Mouse (Mus musculus): Measurements from ENCODE around the gene Ric1. TPM values are rescaled to one million over a fixed set of nuclear protein-coding genes. Genes with fewer than 3 reads are reported as not detected.

Ric1 gene
- polyA plus RNA-seq, 2 experiments: 22.7 to 31.4 TPM

DNA sequence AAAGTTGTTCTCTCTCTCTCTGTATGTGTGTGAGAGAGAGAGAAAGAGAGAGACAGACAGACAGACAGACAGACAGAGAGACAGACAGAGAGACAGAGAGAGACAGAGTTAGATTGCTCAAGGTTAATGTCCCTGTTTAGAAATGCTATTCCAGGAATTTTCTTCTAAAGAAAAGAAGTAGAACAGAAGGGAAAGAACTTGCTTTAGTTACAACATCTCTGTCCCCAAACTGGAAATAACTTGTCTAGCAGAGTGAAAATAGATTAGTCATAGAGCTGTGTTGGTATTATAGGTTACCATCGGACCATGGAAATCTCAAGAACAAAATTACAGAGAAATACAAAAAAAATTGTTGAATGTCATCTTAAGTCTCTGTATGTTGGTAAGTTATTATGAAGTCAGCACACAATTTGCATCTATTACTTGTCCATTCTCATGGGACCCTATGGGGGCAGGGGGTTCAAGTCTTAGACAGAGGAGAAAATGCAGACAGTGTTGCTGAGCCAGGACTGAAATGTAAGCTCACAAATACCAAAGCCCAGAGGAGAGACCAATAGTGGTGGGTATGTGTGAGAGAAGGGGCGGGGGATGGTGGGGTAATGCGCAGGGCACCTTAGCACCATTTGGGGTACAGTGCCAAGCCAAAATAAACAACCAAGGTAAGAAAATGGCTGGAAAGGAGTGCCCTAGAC, 36.7 kb upstream of the Ric1 start:
- H3K4me3 ChIP-seq (replicated peaks; ENCODE audit: low read length): no peak overlapping the region
- H3K4me1 ChIP-seq (ENCODE audit: control insufficient read depth, insufficient read depth, low read length): no peaks in the 10 kb centered on the region
- H3K9ac ChIP-seq (ENCODE audit: low read depth, low read length, severe bottlenecking): no peak overlapping the region
- H3K27me3 ChIP-seq (ENCODE audit: control insufficient read depth, insufficient read depth, low read length): no peaks in the 10 kb centered on the region
- 89% methylated on average over 3 of the region's 3 CpGs for WGBS
- TF ChIP-seq POLR2A (IDR thresholded peaks at IDR 0.05; ENCODE audit: borderline replicate concordance, extremely low read depth, insufficient read depth, insufficient read length): no peak
- no peaks in the 10 kb centered on the region for H3K36me3 ChIP-seq (ENCODE audit: control insufficient read depth, insufficient read depth, low read length)
- ATAC-seq (ENCODE audit: low FRiP score, low read depth) (no peak), DNase-seq (ENCODE audit: low spot score) (no peak)
- no peaks in the 10 kb centered on the region for H3K9me3 ChIP-seq (ENCODE audit: control insufficient read depth, low read length)
- H3K4me2 ChIP-seq (replicated peaks; ENCODE audit: low read depth, low read length, severe bottlenecking): no peak overlapping the region
- no peak overlapping the region for H3K27ac ChIP-seq (replicated peaks; ENCODE audit: low read depth, low read length)

GRCm38 (mm10) chr19:29486545-29487206, 35.4 kb upstream of the Ric1 start:
- Histone ChIP-seq H3K4me1 (ENCODE audit: control insufficient read depth, insufficient read depth, low read length) (no peaks in the 10 kb centered on the region), H3K9ac (ENCODE audit: low read depth, low read length, severe bottlenecking) (no peak overlapping the region), H3K36me3 (ENCODE audit: control insufficient read depth, insufficient read depth, low read length) (no peaks in the 10 kb centered on the region), H3K4me3 (replicated peaks; ENCODE audit: low read length) (no peak overlapping the region), H3K9me3 (ENCODE audit: control insufficient read depth, low read length) (no peaks in the 10 kb centered on the region), H3K27me3 (ENCODE audit: control insufficient read depth, insufficient read depth, low read length) (no peaks in the 10 kb centered on the region), H3K4me2 (replicated peaks; ENCODE audit: low read depth, low read length, severe bottlenecking) (no peak overlapping the region), H3K27ac (replicated peaks; ENCODE audit: low read depth, low read length) (no peak overlapping the region)
- ATAC-seq (ENCODE audit: low FRiP score, low read depth) (no peak), DNase-seq (ENCODE audit: low spot score) (no peak)
- WGBS: 84% methylated on average over 7 of the region's 7 CpGs
- TF ChIP-seq POLR2A (IDR thresholded peaks at IDR 0.05; ENCODE audit: borderline replicate concordance, extremely low read depth, insufficient read depth, insufficient read length): no peak

DNA sequence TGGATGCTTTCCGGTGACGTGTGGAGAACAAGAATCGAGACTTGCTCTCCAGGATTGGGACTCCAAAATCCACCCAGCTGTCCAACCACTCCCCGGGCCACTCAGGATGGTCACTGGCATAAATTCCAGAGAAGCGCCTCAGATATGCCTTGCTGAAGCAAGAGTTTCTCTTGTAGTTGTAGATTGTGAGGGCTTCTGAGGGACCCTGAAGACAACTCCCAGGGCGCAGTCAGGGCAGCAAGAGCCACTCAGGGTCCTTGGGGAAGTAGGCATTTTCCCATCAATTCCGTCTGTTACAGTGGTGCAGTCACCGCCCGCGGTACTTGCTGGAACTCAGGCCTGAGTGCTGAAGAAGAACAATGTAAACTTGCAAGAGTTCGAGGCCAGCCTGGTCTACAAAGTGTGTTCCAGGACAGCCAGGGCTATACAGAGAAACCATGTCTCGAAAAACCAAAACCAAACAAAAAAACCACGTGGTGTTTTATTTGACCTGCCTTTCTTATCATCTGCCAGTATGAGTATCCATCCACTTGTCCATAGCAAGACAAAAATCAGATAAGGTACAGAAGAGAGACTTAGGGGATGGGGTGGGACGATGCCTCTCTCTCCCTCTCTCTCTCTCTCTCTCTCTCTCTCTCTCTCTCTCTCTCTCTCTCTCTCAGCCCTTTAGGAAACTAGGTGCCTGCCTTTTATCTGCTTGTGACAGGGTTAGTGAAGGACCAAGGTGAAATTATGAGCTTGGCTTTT, 34.6 kb upstream of the Ric1 start:
- no peak overlapping the region for H3K9ac ChIP-seq (ENCODE audit: low read depth, low read length, severe bottlenecking)
- DNase-seq (ENCODE audit: low spot score) (no peak), ATAC-seq (ENCODE audit: low FRiP score, low read depth) (no peak)
- H3K4me1 ChIP-seq (ENCODE audit: control insufficient read depth, insufficient read depth, low read length): no peaks in the 10 kb centered on the region
- 91% methylated on average over 14 of the region's 14 CpGs for WGBS
- H3K27ac ChIP-seq (replicated peaks; ENCODE audit: low read depth, low read length): no peak overlapping the region
- no peak overlapping the region for H3K4me3 ChIP-seq (replicated peaks; ENCODE audit: low read length)
- H3K36me3 ChIP-seq (ENCODE audit: control insufficient read depth, insufficient read depth, low read length): no peaks in the 10 kb centered on the region
- H3K27me3 ChIP-seq (ENCODE audit: control insufficient read depth, insufficient read depth, low read length): no peaks in the 10 kb centered on the region
- no peak overlapping the region for H3K4me2 ChIP-seq (replicated peaks; ENCODE audit: low read depth, low read length, severe bottlenecking)
- no peak for TF ChIP-seq POLR2A (IDR thresholded peaks at IDR 0.05; ENCODE audit: borderline replicate concordance, extremely low read depth, insufficient read depth, insufficient read length)
- no peaks in the 10 kb centered on the region for H3K9me3 ChIP-seq (ENCODE audit: control insufficient read depth, low read length)

- ATAC-seq (ENCODE audit: low FRiP score, low read depth) (no peak), DNase-seq (ENCODE audit: low spot score) (no peak)
- Histone ChIP-seq H3K9me3 (ENCODE audit: control insufficient read depth, low read length) (no peaks in the 10 kb centered on the region), H3K4me3 (replicated peaks; ENCODE audit: low read length) (no peak overlapping the region), H3K27me3 (ENCODE audit: control insufficient read depth, insufficient read depth, low read length) (no peaks in the 10 kb centered on the region), H3K9ac (ENCODE audit: low read depth, low read length, severe bottlenecking) (no peak overlapping the region), H3K36me3 (ENCODE audit: control insufficient read depth, insufficient read depth, low read length) (no peaks in the 10 kb centered on the region), H3K27ac (replicated peaks; ENCODE audit: low read depth, low read length) (no peak overlapping the region), H3K4me1 (ENCODE audit: control insufficient read depth, insufficient read depth, low read length) (no peaks in the 10 kb centered on the region), H3K4me2 (replicated peaks; ENCODE audit: low read depth, low read length, severe bottlenecking) (no peak overlapping the region)
- 47% methylated on average over 6 of the region's 6 CpGs for WGBS
- no peak for TF ChIP-seq POLR2A (IDR thresholded peaks at IDR 0.05; ENCODE audit: borderline replicate concordance, extremely low read depth, insufficient read depth, insufficient read length)
These were observed 34.0 kb upstream of the Ric1 start for GRCm38 (mm10) chr19:29488073-29488390.

GRCm38 (mm10) chr19:29488420-29488819, 33.7 kb upstream of the Ric1 start:
- 55% methylated on average over 10 of the region's 10 CpGs for WGBS

More at GRCm38 (mm10) chr19:29488420-29488819, 33.7 kb upstream of the Ric1 start:
- ATAC-seq (ENCODE audit: low FRiP score, low read depth) (no peak), DNase-seq (ENCODE audit: low spot score) (no peak)
- no peak overlapping the region for H3K4me2 ChIP-seq (replicated peaks; ENCODE audit: low read depth, low read length, severe bottlenecking)
- no peak for TF ChIP-seq POLR2A (IDR thresholded peaks at IDR 0.05; ENCODE audit: borderline replicate concordance, extremely low read depth, insufficient read depth, insufficient read length)
- H3K27me3 ChIP-seq (ENCODE audit: control insufficient read depth, insufficient read depth, low read length): no peaks in the 10 kb centered on the region
- no peak overlapping the region for H3K4me3 ChIP-seq (replicated peaks; ENCODE audit: low read length)
- no peaks in the 10 kb centered on the region for H3K36me3 ChIP-seq (ENCODE audit: control insufficient read depth, insufficient read depth, low read length)
- no peaks in the 10 kb centered on the region for H3K4me1 ChIP-seq (ENCODE audit: control insufficient read depth, insufficient read depth, low read length)
- no peak overlapping the region for H3K9ac ChIP-seq (ENCODE audit: low read depth, low read length, severe bottlenecking)
- H3K9me3 ChIP-seq (ENCODE audit: control insufficient read depth, low read length): no peaks in the 10 kb centered on the region
- H3K27ac ChIP-seq (replicated peaks; ENCODE audit: low read depth, low read length): no peak overlapping the region

Data from limb, embryonic 14.5 days (tissue).